Mouse (Mus musculus) embryonic facial prominence, embryonic 11.5 days (tissue): ENCODE measurements at regions not wholly inside any gene's neighbourhood (a gene's known extent, or its start where the extent isn't known, plus 50 kb on each side); places are given as distances from the start of the nearest gene placed in this dataset.

ENCODE experiments used
- ATAC-seq: fragments of 200-750 bp; cut with Nextera tagmentation; replicated peaks from 2 replicates; pipeline ENCODE4 v1.8.0; 2017; ENCODE audit warnings: low read depth; ENCODE audit not compliant: insufficient number of reproducible peaks, low FRiP score, low TSS enrichment
- DNase-seq: peaks from one replicate; pipeline ENCODE4 v3.0.0-alpha.2; 2015; ENCODE audit warnings: low spot score
- H3K27ac ChIP-seq: fragments of 300-500 bp; sonication (generic); replicated peaks from 2 replicates; pipeline ENCODE4 v1.5.1; 2014; ENCODE audit warnings: mild to moderate bottlenecking, low read depth, low read length, control low read depth
- H3K27me3 ChIP-seq: fragments of 300-500 bp; sonication (generic); 2 replicates; pipeline ENCODE4 v1.6.1; 2014; ENCODE audit warnings: mild to moderate bottlenecking, low read length, moderate library complexity, mixed read lengths; ENCODE audit not compliant: control insufficient read depth, insufficient read depth
- H3K36me3 ChIP-seq: fragments of 300-500 bp; sonication (generic); replicated peaks from 2 replicates; pipeline ENCODE4 v1.6.1; 2014; ENCODE audit warnings: low read depth, mild to moderate bottlenecking, low read length, moderate library complexity, mixed read lengths; ENCODE audit not compliant: control insufficient read depth, insufficient read depth
- H3K4me1 ChIP-seq: fragments of 300-500 bp; sonication (generic); 2 replicates; pipeline ENCODE4 v1.6.1; 2014; ENCODE audit warnings: low read length, mixed read lengths; ENCODE audit not compliant: control insufficient read depth, insufficient read depth
- H3K4me2 ChIP-seq: fragments of 300-500 bp; sonication (generic); 2 replicates; pipeline ENCODE4 v1.6.1; 2014; ENCODE audit warnings: low read depth, mild to moderate bottlenecking, control low read depth, low read length, moderate library complexity
- H3K4me3 ChIP-seq: fragments of 300-500 bp; sonication (generic); 2 replicates; pipeline ENCODE4 v1.5.1; 2014; ENCODE audit warnings: low read depth, low read length, control low read depth
- H3K9ac ChIP-seq: fragments of 300-500 bp; sonication (generic); replicated peaks from 2 replicates; pipeline ENCODE4 v1.6.1; 2014; ENCODE audit warnings: mild to moderate bottlenecking, control low read depth, low read length
- H3K9me3 ChIP-seq: fragments of 300-500 bp; sonication (generic); replicated peaks from 2 replicates; pipeline ENCODE4 v1.6.1; 2016; ENCODE audit warnings: mild to moderate bottlenecking, low read length, inconsistent platforms, mixed read lengths; ENCODE audit not compliant: control insufficient read depth
- WGBS: fragments of 180-500 bp; shearing (Covaris S2); extraction: QIAGEN DNeasy Blood & Tissue Kit; methylation state at CpG from one replicate; pipeline ENCODE4 v1.1.7; 2014; 5-methylcytosine and 5-hydroxymethylcytosine counted together

DNA sequence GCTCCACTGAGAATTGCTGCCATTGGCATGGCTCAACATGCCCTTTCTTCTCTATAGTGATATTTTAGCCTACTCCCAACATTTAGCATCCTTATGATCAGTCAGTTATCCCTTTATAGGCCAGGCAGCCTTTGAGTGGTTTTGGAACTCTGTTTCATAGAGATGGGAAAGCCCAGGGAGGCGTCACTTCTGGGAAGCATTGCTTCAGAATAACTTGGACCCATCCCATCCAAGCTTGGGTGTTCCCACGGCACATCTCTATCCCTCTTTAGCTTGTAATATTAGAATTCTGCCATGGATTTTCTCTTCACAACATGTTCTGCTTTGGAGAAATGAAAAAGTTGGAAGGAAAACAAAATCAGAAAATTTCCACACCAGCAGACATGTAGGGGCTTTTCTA, 233.8 kb downstream of the Rnd3 start:
- no peaks in the 10 kb centered on the region for H3K36me3 ChIP-seq
- no peak overlapping the region for H3K4me3 ChIP-seq
- no peak for DNase-seq
- no peaks in the 10 kb centered on the region for H3K9me3 ChIP-seq
- H3K4me2 ChIP-seq: no peak overlapping the region
- H3K27ac ChIP-seq: no peak overlapping the region
- no peak overlapping the region for H3K9ac ChIP-seq
- H3K27me3 ChIP-seq: no peaks in the 10 kb centered on the region
- 92% methylated on average over 2 of the region's 2 CpGs for WGBS
- ATAC-seq: no peak
- no peaks in the 10 kb centered on the region for H3K4me1 ChIP-seq

GRCm38 (mm10) chr2:50914176-50914575, 234.7 kb downstream of the Rnd3 start:
- DNase-seq (no peak), ATAC-seq (no peak)
- no peaks in the 10 kb centered on the region for H3K36me3 ChIP-seq
- no peak overlapping the region for H3K4me3 ChIP-seq
- H3K4me2 ChIP-seq: no peak overlapping the region
- no peak overlapping the region for H3K9ac ChIP-seq
- no peaks in the 10 kb centered on the region for H3K9me3 ChIP-seq
- no peaks in the 10 kb centered on the region for H3K27me3 ChIP-seq
- H3K27ac ChIP-seq: no peak overlapping the region
- no peaks in the 10 kb centered on the region for H3K4me1 ChIP-seq

- no peak overlapping the region for H3K4me2 ChIP-seq
- no peaks in the 10 kb centered on the region for H3K36me3 ChIP-seq
- DNase-seq (no peak), ATAC-seq (no peak)
- H3K9ac ChIP-seq: no peak overlapping the region
- H3K27me3 ChIP-seq: no peaks in the 10 kb centered on the region
- H3K9me3 ChIP-seq: no peaks in the 10 kb centered on the region
- no peak overlapping the region for H3K27ac ChIP-seq
- WGBS: 91% methylated on average over 3 of the region's 3 CpGs
- no peak overlapping the region for H3K4me3 ChIP-seq
- no peaks in the 10 kb centered on the region for H3K4me1 ChIP-seq
Observed at GRCm38 (mm10) chr2:50908762-50909161, 240.1 kb downstream of the Rnd3 start.

DNA sequence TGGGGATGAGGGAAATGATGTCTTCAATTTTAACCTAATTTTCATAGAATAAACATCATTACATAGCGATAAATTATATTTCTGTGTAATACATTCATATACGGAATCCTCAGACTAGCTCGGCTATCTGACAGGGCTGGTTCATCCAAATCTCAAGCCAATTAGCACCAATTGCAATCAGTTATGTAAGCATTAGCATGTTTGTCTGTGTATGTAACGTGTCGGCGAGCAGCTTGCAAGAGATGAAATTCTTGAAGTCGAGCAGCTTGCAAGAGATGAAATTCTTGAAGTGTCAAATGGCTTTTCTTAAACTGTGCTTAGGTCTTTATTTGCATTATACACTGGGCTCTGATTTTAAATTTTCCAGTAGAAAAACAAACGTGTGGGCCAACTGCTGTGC, 246.2 kb downstream of the Rnd3 start:
- H3K36me3 ChIP-seq: no peaks in the 10 kb centered on the region
- DNase-seq (no peak), ATAC-seq (no peak)
- H3K27me3 ChIP-seq: no peaks in the 10 kb centered on the region
- no peak overlapping the region for H3K4me2 ChIP-seq
- no peak overlapping the region for H3K27ac ChIP-seq
- H3K4me3 ChIP-seq: no peak overlapping the region
- H3K9me3 ChIP-seq: no peaks in the 10 kb centered on the region
- no peak overlapping the region for H3K9ac ChIP-seq
- H3K4me1 ChIP-seq: no peaks in the 10 kb centered on the region
- 58% methylated on average over 8 of the region's 8 CpGs for WGBS

- Histone ChIP-seq H3K36me3 (no peaks in the 10 kb centered on the region), H3K9me3 (no peaks in the 10 kb centered on the region), H3K4me2 (no peak overlapping the region), H3K27ac (no peak overlapping the region), H3K4me1 (no peaks in the 10 kb centered on the region), H3K9ac (no peak overlapping the region), H3K27me3 (no peaks in the 10 kb centered on the region), H3K4me3 (no peak overlapping the region)
- WGBS: 52% methylated on average over 9 of the region's 9 CpGs
- DNase-seq (no peak), ATAC-seq (no peak)
Observed at GRCm38 (mm10) chr2:50902220-50902619, 246.7 kb downstream of the Rnd3 start.

DNA sequence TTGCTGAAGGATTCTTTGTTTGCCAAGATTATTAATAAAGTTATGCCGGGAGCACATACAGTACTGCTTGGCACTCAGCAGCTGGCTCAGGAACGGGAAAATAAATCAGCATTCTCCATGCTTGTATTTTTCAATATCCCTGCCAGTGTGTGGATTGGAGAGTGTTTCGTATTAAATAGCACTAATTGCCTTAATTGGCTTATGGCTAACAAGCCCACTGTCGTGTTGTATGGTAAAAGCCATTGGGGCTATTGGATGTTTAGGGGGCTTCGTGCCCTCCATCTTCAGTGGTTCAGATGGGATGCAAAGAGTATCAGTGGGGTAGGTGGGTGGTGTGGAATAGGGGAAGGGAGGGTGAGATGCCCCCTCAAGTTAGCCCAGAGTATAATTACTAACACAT, 259.9 kb downstream of the Rnd3 start:
- Histone ChIP-seq H3K36me3 (no peaks in the 10 kb centered on the region), H3K4me2 (no peak overlapping the region), H3K9me3 (no peaks in the 10 kb centered on the region), H3K27ac (no peak overlapping the region), H3K27me3 (no peaks in the 10 kb centered on the region), H3K4me3 (no peak overlapping the region), H3K4me1 (no peaks in the 10 kb centered on the region), H3K9ac (no peak overlapping the region)
- 52% methylated on average over 5 of the region's 5 CpGs for WGBS
- ATAC-seq (0 out of 2 replicates have a peak, but pooled peaks have one; percentile 14), DNase-seq (peak; percentile 4)

DNA sequence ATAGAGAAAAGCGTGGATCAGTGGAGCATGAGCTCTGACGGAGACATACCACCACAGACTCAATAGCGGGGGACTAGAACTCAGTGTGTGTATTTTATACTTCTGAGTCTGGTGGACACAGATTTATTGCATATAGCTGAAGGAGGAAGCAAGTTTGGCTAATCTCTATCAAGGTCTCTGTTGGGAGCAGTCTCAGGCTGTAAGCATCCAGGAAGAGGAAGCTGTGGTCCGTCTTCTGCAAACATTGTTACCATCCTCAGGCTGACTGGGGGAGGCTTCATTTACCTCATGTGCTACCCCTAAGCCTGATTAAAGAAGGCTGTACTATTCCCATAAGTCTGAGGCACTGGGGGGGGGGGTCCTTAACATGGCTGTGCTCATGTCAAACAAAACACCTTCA, 261.0 kb downstream of the Rnd3 start:
- H3K9ac ChIP-seq: no peak overlapping the region
- no peaks in the 10 kb centered on the region for H3K4me1 ChIP-seq
- ATAC-seq (no peak), DNase-seq (no peak)
- no peaks in the 10 kb centered on the region for H3K27me3 ChIP-seq
- H3K4me3 ChIP-seq: no peak overlapping the region
- 84% methylated on average over 4 of the region's 4 CpGs for WGBS
- no peaks in the 10 kb centered on the region for H3K9me3 ChIP-seq
- H3K4me2 ChIP-seq: no peak overlapping the region
- no peak overlapping the region for H3K27ac ChIP-seq
- H3K36me3 ChIP-seq: no peaks in the 10 kb centered on the region

DNA sequence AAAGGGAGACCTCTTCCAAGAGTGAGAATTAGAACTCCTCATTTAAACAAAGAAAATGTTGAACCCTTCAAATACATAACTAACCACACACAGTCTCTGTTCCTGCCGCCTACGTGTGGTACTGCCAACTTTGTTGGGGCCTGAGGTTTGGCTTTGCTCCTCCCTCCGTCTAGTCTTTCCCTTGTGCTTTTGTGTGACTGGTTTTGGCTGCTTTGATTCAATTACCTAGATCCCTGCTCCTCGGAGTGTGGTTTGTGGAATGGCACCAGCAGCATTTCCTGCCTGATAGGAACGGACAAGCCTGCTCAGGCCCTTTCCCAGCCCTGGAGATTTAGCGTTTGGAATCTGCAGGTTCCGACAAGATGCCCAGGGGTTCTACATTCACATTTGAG, 263.0 kb downstream of the Rnd3 start:
- ATAC-seq (no peak), DNase-seq (peak; percentile 56)
- no peak overlapping the region for H3K4me2 ChIP-seq
- no peak overlapping the region for H3K27ac ChIP-seq
- WGBS: 29% methylated on average over 7 of the region's 7 CpGs
- no peaks in the 10 kb centered on the region for H3K27me3 ChIP-seq
- no peaks in the 10 kb centered on the region for H3K9me3 ChIP-seq
- H3K4me1 ChIP-seq: no peaks in the 10 kb centered on the region
- no peak overlapping the region for H3K9ac ChIP-seq
- no peaks in the 10 kb centered on the region for H3K36me3 ChIP-seq
- H3K4me3 ChIP-seq: no peak overlapping the region
